ENCODE assay signal across 18 mouse cellular contexts in the genomic region with DNA sequence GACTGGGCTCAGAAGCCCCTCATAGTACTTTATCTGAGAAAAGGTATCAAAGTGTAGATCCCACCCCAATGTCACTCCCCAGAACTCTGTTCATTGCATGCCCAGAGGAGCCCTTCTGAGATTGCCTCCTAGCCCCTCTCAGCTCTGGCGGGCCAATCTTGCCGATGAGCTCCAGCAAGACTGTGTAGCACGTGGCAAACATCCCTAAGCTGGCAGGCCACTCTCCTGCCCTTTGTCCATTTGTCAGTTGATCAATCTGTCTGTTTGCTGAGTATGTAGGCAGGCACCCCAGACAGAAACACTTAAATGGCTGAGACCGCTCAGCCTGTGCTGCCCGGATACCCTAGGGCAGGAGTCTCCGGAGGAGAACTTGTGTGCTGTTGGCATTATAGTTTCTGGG. TPM values are rescaled to one million over a fixed set of nuclear protein-coding genes. Genes with fewer than 3 reads are reported as not detected.
DNase-seq lines count a peak whose midpoint lies in the region; ATAC-seq and TF ChIP-seq lines count a peak whose summit lies in the region.
"Had no signal": no experiment of that assay in that cellular context is flagged by ENCODE, and none has a peak within 500 bp of the region (broad histone marks: within the 10 kb centered on the region; RNA-seq: fewer than 3 reads in every experiment).

No protein-coding gene starts in this region.

- no peak for ATAC-seq in kidney, embryonic 15.5 days (replicated peaks; ENCODE audit: low FRiP score)
- no peak for ATAC-seq in stomach, embryonic 14.5 days (ENCODE audit: insufficient number of reproducible peaks, insufficient read depth, low FRiP score, low read depth)
- ATAC-seq in stomach, postnatal 0 days (ENCODE audit: low FRiP score, low TSS enrichment), result no peak
- no peak for ATAC-seq in hindbrain, embryonic 16.5 days
- no peak for ATAC-seq in stomach, embryonic 16.5 days (ENCODE audit: insufficient read depth, low FRiP score)

- H3K9me3 ChIP-seq in kidney, embryonic 15.5 days (replicated peaks), result no peaks in the 10 kb centered on the region
- H3K9me3 ChIP-seq in stomach, embryonic 14.5 days (ENCODE audit: control insufficient read depth, low read depth, low read length), result no peaks in the 10 kb centered on the region
- H3K9me3 ChIP-seq in stomach, postnatal 0 days (ENCODE audit: control insufficient read depth, low read length), result no peaks in the 10 kb centered on the region
- H3K9me3 ChIP-seq in hindbrain, embryonic 16.5 days (ENCODE audit: control insufficient read depth, low read length), result no peaks in the 10 kb centered on the region
- H3K9me3 ChIP-seq in stomach, embryonic 16.5 days (replicated peaks; ENCODE audit: control insufficient read depth, low read length), result no peaks in the 10 kb centered on the region
- H3K9me3 ChIP-seq: heart, embryonic 10.5 days had no signal

- H3K4me3 ChIP-seq in kidney, embryonic 15.5 days (replicated peaks), result no peak overlapping the region
- no peak overlapping the region for H3K4me3 ChIP-seq in stomach, embryonic 14.5 days (ENCODE audit: low read depth, low read length)
- H3K4me3 ChIP-seq in stomach, postnatal 0 days (ENCODE audit: low read depth, low read length), result no peak overlapping the region
- no peak overlapping the region for H3K4me3 ChIP-seq in hindbrain, embryonic 16.5 days (ENCODE audit: low read length)
- no peak overlapping the region for H3K4me3 ChIP-seq in stomach, embryonic 16.5 days (replicated peaks; ENCODE audit: low read length)
- H3K4me3 ChIP-seq: heart, embryonic 10.5 days had no signal

- no peak overlapping the region for H3K9ac ChIP-seq in kidney, embryonic 15.5 days
- H3K9ac ChIP-seq in stomach, embryonic 14.5 days (replicated peaks; ENCODE audit: low read depth, low read length), result no peak overlapping the region
- H3K9ac ChIP-seq in stomach, postnatal 0 days (ENCODE audit: low read length), result no peak overlapping the region
- no peak overlapping the region for H3K9ac ChIP-seq in hindbrain, embryonic 16.5 days (ENCODE audit: low read depth, low read length)
- no peak overlapping the region for H3K9ac ChIP-seq in stomach, embryonic 16.5 days (ENCODE audit: low read length)
- H3K9ac ChIP-seq: liver, embryonic 14.5 days had no signal

- no peaks in the 10 kb centered on the region for H3K27me3 ChIP-seq in kidney, embryonic 15.5 days
- no peaks in the 10 kb centered on the region for H3K27me3 ChIP-seq in stomach, embryonic 14.5 days (ENCODE audit: control insufficient read depth, insufficient read depth, low read length)
- H3K27me3 ChIP-seq in stomach, postnatal 0 days (ENCODE audit: control insufficient read depth, insufficient read depth, low read length), result no peaks in the 10 kb centered on the region
- H3K27me3 ChIP-seq in hindbrain, embryonic 16.5 days (replicated peaks; ENCODE audit: control insufficient read depth, insufficient read depth, low read length), result no peaks in the 10 kb centered on the region
- H3K27me3 ChIP-seq in stomach, embryonic 16.5 days (ENCODE audit: control insufficient read depth, insufficient read depth, low read length), result no peaks in the 10 kb centered on the region
- H3K27me3 ChIP-seq: Patski had no signal

- WGBS in kidney, embryonic 15.5 days, result 90% methylated on average over 6 of the region's 6 CpGs
- WGBS in stomach, embryonic 14.5 days, result 80% methylated on average over 6 of the region's 6 CpGs
- 84% methylated on average over 6 of the region's 6 CpGs for WGBS in stomach, postnatal 0 days
- WGBS in hindbrain, embryonic 16.5 days, result 61% methylated on average over 6 of the region's 6 CpGs
- WGBS in stomach, embryonic 16.5 days, result 83% methylated on average over 6 of the region's 6 CpGs

- peaks cover 27% of the 10 kb centered on the region for H3K4me1 ChIP-seq in kidney, embryonic 15.5 days
- peaks cover 14% of the 10 kb centered on the region for H3K4me1 ChIP-seq in stomach, embryonic 14.5 days (ENCODE audit: control insufficient read depth, insufficient read depth, low read length)
- H3K4me1 ChIP-seq in stomach, postnatal 0 days (replicated peaks; ENCODE audit: control insufficient read depth, insufficient read depth), result no peaks in the 10 kb centered on the region; the same call in 1 of the 2 replicates
- H3K4me1 ChIP-seq in hindbrain, embryonic 16.5 days (ENCODE audit: control insufficient read depth, insufficient read depth, low read depth, low read length), result peaks cover 13% of the 10 kb centered on the region
- H3K4me1 ChIP-seq in stomach, embryonic 16.5 days (ENCODE audit: control insufficient read depth, insufficient read depth, low read length), result peaks cover 26% of the 10 kb centered on the region; the same call in 1 of the 2 replicates

- no peak overlapping the region for H3K4me2 ChIP-seq in kidney, embryonic 15.5 days
- H3K4me2 ChIP-seq in stomach, embryonic 14.5 days (replicated peaks; ENCODE audit: low read depth, low read length), result no peak overlapping the region
- no peak overlapping the region for H3K4me2 ChIP-seq in stomach, postnatal 0 days (replicated peaks; ENCODE audit: low read depth)
- no peak overlapping the region for H3K4me2 ChIP-seq in hindbrain, embryonic 16.5 days (ENCODE audit: low read length)
- no peak overlapping the region for H3K4me2 ChIP-seq in stomach, embryonic 16.5 days (ENCODE audit: low read depth, low read length)

- no peak for TF ChIP-seq EP300 in stomach, postnatal 0 days (optimal IDR thresholded peaks at IDR 0.05)

- peak overlapping the region; percentile 80 for H3K27ac ChIP-seq in kidney, embryonic 15.5 days
- H3K27ac ChIP-seq in stomach, embryonic 14.5 days (ENCODE audit: low read length), result peak overlapping the region; percentile 64; the same call in 1 of the 2 replicates
- no peak overlapping the region for H3K27ac ChIP-seq in stomach, postnatal 0 days (replicated peaks)
- H3K27ac ChIP-seq in hindbrain, embryonic 16.5 days (ENCODE audit: low read depth, low read length), result peak overlapping the region; percentile 62
- 0 out of 2 replicates have a peak overlapping the region, but pooled peaks have one; percentile 84 for H3K27ac ChIP-seq in stomach, embryonic 16.5 days (ENCODE audit: low read length)
- H3K27ac ChIP-seq: liver, embryonic 14.5 days had no signal

- TF ChIP-seq CTCF in stomach, postnatal 0 days (IDR thresholded peaks at IDR 0.05; ENCODE audit: low read depth), result no peak

- no peaks in the 10 kb centered on the region for H3K36me3 ChIP-seq in kidney, embryonic 15.5 days
- no peaks in the 10 kb centered on the region for H3K36me3 ChIP-seq in stomach, embryonic 14.5 days (ENCODE audit: control insufficient read depth, insufficient read depth, low read length)
- no peaks in the 10 kb centered on the region for H3K36me3 ChIP-seq in stomach, postnatal 0 days (ENCODE audit: control insufficient read depth, insufficient read depth, low read length)
- no peaks in the 10 kb centered on the region for H3K36me3 ChIP-seq in hindbrain, embryonic 16.5 days (ENCODE audit: control insufficient read depth, insufficient read depth, low read length)
- no peaks in the 10 kb centered on the region for H3K36me3 ChIP-seq in stomach, embryonic 16.5 days (ENCODE audit: control insufficient read depth, insufficient read depth, low read length)
- H3K36me3 ChIP-seq: heart, embryonic 10.5 days had no signal

- DNase-seq in kidney, adult 11 months, result no peak
- no peak for DNase-seq in stomach, postnatal 0 days (ENCODE audit: low spot score)
- DNase-seq in embryo, embryonic 11 days, result no peak
- DNase-seq in right cerebral cortex, postnatal 25 days, result no peak
- DNase-seq: cerebellum, adult 18-20 months; gastrocnemius, postnatal 14 days; heart, postnatal 36 days; kidney, adult 2 months; retina, postnatal 1 day; spleen, adult 18-20 months had no signal

RNA-seq across cellular contexts. Expression of gene Noxa1, which starts 30.2 kb away (rescaled TPM):
- polyA plus RNA-seq in kidney, embryonic 15.5 days (2015; fragmentation: Nextera tagmentation; extraction: Ambion mirVana), result 0.77 and 1.1 TPM in 2 replicates
- 2.3 and 5.0 TPM in 2 replicates for polyA plus RNA-seq in stomach, embryonic 14.5 days (2014; fragmentation: Nextera tagmentation; extraction: Ambion mirVana)
- polyA plus RNA-seq in stomach, postnatal 0 days (2015; fragmentation: Nextera tagmentation; extraction: Ambion mirVana), result 4.0 and 4.4 TPM in 2 replicates
- not detected in 2 replicates for polyA plus RNA-seq in hindbrain, embryonic 16.5 days (2015; fragmentation: Nextera tagmentation; extraction: Ambion mirVana)
- 8.1 and 8.8 TPM in 2 replicates for polyA plus RNA-seq in stomach, embryonic 16.5 days (2015; fragmentation: Nextera tagmentation; extraction: Ambion mirVana)
- polyA plus RNA-seq: cortical plate, adult 2 months; kidney, adult 2 months; Patski had no signal

RNA-seq across cellular contexts. Expression of gene Entpd8, which starts 45.0 kb away (rescaled TPM):
- polyA plus RNA-seq in kidney, embryonic 15.5 days (2015; fragmentation: Nextera tagmentation; extraction: Ambion mirVana), result 5.0 and 5.3 TPM in 2 replicates
- 0.26 and 0.53 TPM in 2 replicates for polyA plus RNA-seq in stomach, embryonic 14.5 days (2014; fragmentation: Nextera tagmentation; extraction: Ambion mirVana)
- 3.3 TPM in 2 replicates for polyA plus RNA-seq in stomach, postnatal 0 days (2015; fragmentation: Nextera tagmentation; extraction: Ambion mirVana)
- polyA plus RNA-seq in hindbrain, embryonic 16.5 days (2015; fragmentation: Nextera tagmentation; extraction: Ambion mirVana), result not detected in 2 replicates
- polyA plus RNA-seq in stomach, embryonic 16.5 days (2015; fragmentation: Nextera tagmentation; extraction: Ambion mirVana), result 2.5 and 2.6 TPM in 2 replicates
- polyA plus RNA-seq: cortical plate, adult 2 months; Patski had no signal

RNA-seq across cellular contexts. Expression of gene Nrarp, which starts 55.4 kb away (rescaled TPM):
- 21.8 and 23.7 TPM in 2 replicates for polyA plus RNA-seq in kidney, embryonic 15.5 days (2015; fragmentation: Nextera tagmentation; extraction: Ambion mirVana)
- 8.0 and 8.9 TPM in 2 replicates for polyA plus RNA-seq in stomach, embryonic 14.5 days (2014; fragmentation: Nextera tagmentation; extraction: Ambion mirVana)
- 25.3 and 25.6 TPM in 2 replicates for polyA plus RNA-seq in stomach, postnatal 0 days (2015; fragmentation: Nextera tagmentation; extraction: Ambion mirVana)
- polyA plus RNA-seq in hindbrain, embryonic 16.5 days (2015; fragmentation: Nextera tagmentation; extraction: Ambion mirVana), result 13.6 and 16.3 TPM in 2 replicates
- polyA plus RNA-seq in stomach, embryonic 16.5 days (2015; fragmentation: Nextera tagmentation; extraction: Ambion mirVana), result 9.9 and 11.0 TPM in 2 replicates
